ENCODE assay signal across 7 mouse cellular contexts in genomic region chr14:122104881-122105280, GRCm38 (mm10). TPM values are rescaled to one million over a fixed set of nuclear protein-coding genes. Genes with fewer than 3 reads are reported as not detected.
DNase-seq lines count a peak whose midpoint lies in the region; ATAC-seq and TF ChIP-seq lines count a peak whose summit lies in the region.

No protein-coding gene starts in this region.

- H3K4me1 ChIP-seq in embryonic facial prominence, embryonic 10.5 days, result peaks cover 40% of the 10 kb centered on the region
- H3K4me1 ChIP-seq in intestine, postnatal 0 days (replicated peaks; ENCODE audit: control insufficient read depth, insufficient read depth, low read length), result no peaks in the 10 kb centered on the region
- peaks cover 30% of the 10 kb centered on the region for H3K4me1 ChIP-seq in midbrain, embryonic 12.5 days
- H3K4me1 ChIP-seq in small intestine, adult 2 months (ENCODE audit: control insufficient read depth, insufficient read depth, insufficient read length, low read length), result peaks cover 3% of the 10 kb centered on the region; the same call in 1 of the 2 replicates

- peak overlapping the region; percentile 93 for H3K4me3 ChIP-seq in embryonic facial prominence, embryonic 10.5 days
- peak overlapping the region; percentile 27 for H3K4me3 ChIP-seq in intestine, postnatal 0 days (ENCODE audit: low read depth, low read length)
- H3K4me3 ChIP-seq in midbrain, embryonic 12.5 days, result peak overlapping the region; percentile 41
- H3K4me3 ChIP-seq in small intestine, adult 2 months (ENCODE audit: low read depth, low read length), result peak overlapping the region; percentile 61

- TF ChIP-seq CTCF in intestine, postnatal 0 days (IDR thresholded peaks at IDR 0.05; ENCODE audit: low read depth), result no peak
- no peak for TF ChIP-seq CTCF in small intestine, adult 2 months (IDR thresholded peaks at IDR 0.05; ENCODE audit: extremely low read depth, insufficient read length, insufficient replicate concordance, low read depth, low read length)

- H3K27ac ChIP-seq in embryonic facial prominence, embryonic 10.5 days (replicated peaks), result peak overlapping the region; percentile 90
- H3K27ac ChIP-seq in intestine, postnatal 0 days (ENCODE audit: low read depth, low read length), result peak overlapping the region; percentile 68
- peak overlapping the region; percentile 84 for H3K27ac ChIP-seq in midbrain, embryonic 12.5 days (replicated peaks)
- H3K27ac ChIP-seq in small intestine, adult 2 months (ENCODE audit: insufficient read depth, low read depth, low read length), result peak overlapping the region; percentile 96

- under 1% methylated on average over 24 of the region's 24 CpGs for WGBS in embryonic facial prominence, embryonic 10.5 days
- under 1% methylated on average over 24 of the region's 24 CpGs for whole genome bisulfite sequencing in intestine, postnatal 0 days
- whole genome bisulfite sequencing in midbrain, embryonic 12.5 days, result 1% methylated on average over 24 of the region's 24 CpGs
- under 1% methylated on average over 24 of the region's 24 CpGs for WGBS in small intestine, adult 2 months

- H3K4me2 ChIP-seq in intestine, postnatal 0 days (replicated peaks; ENCODE audit: low read depth), result peak overlapping the region; percentile 65
- H3K4me2 ChIP-seq in midbrain, embryonic 12.5 days (replicated peaks), result peak overlapping the region; percentile 59

- no peaks in the 10 kb centered on the region for H3K27me3 ChIP-seq in embryonic facial prominence, embryonic 10.5 days (replicated peaks; ENCODE audit: low read depth, poor library complexity, severe bottlenecking)
- no peaks in the 10 kb centered on the region for H3K27me3 ChIP-seq in intestine, postnatal 0 days (replicated peaks; ENCODE audit: control insufficient read depth, insufficient read depth, low read length)
- no peaks in the 10 kb centered on the region for H3K27me3 ChIP-seq in midbrain, embryonic 12.5 days
- no peaks in the 10 kb centered on the region for H3K27me3 ChIP-seq in small intestine, adult 2 months (ENCODE audit: control insufficient read depth, insufficient read depth, low read length)

- peak overlapping the region; percentile 28; the same call in 1 of the 2 replicates for H3K9ac ChIP-seq in intestine, postnatal 0 days (ENCODE audit: low read depth, low read length)
- peak overlapping the region; percentile 37; the same call in 1 of the 2 replicates for H3K9ac ChIP-seq in midbrain, embryonic 12.5 days (replicated peaks)

- ATAC-seq in intestine, postnatal 0 days, result peak; percentile 90
- peak; percentile 90 for ATAC-seq in midbrain, embryonic 12.5 days (ENCODE audit: low FRiP score, low read depth)

- intact Hi-C loops in left cerebral cortex, postnatal 4 days (cut with DNase I), result no loop called here

- H3K36me3 ChIP-seq in embryonic facial prominence, embryonic 10.5 days (replicated peaks), result no peaks in the 10 kb centered on the region
- H3K36me3 ChIP-seq in intestine, postnatal 0 days (ENCODE audit: control insufficient read depth, insufficient read depth), result no peaks in the 10 kb centered on the region
- H3K36me3 ChIP-seq in midbrain, embryonic 12.5 days, result no peaks in the 10 kb centered on the region
- H3K36me3 ChIP-seq in small intestine, adult 2 months (ENCODE audit: control insufficient read depth, insufficient read depth, low read length), result no peaks in the 10 kb centered on the region

- DNase-seq in adrenal gland, postnatal 10 days, result peak; percentile 97
- DNase-seq in embryonic facial prominence, embryonic 10.5 days (ENCODE audit: low spot score), result peak; percentile 98
- peak; percentile 37 for DNase-seq in gonadal fat pad, adult 2 months (ENCODE audit: low read depth)
- peak; percentile 93 for DNase-seq in left cerebral cortex, postnatal 4 days

- TF ChIP-seq POLR2A in small intestine, adult 2 months (IDR thresholded peaks at IDR 0.05; ENCODE audit: low read depth, low read length), result peak; percentile 92

- no peaks in the 10 kb centered on the region for H3K9me3 ChIP-seq in embryonic facial prominence, embryonic 10.5 days
- H3K9me3 ChIP-seq in intestine, postnatal 0 days (ENCODE audit: control insufficient read depth), result no peaks in the 10 kb centered on the region
- no peaks in the 10 kb centered on the region for H3K9me3 ChIP-seq in midbrain, embryonic 12.5 days

RNA-seq across cellular contexts. Expression of gene Tm9sf2, which starts 2.0 kb away (rescaled TPM):
- total RNA-seq in adrenal gland, postnatal 10 days (2021), result 100 to 1,000 TPM; 113 to 119 TPM
- 120 and 124 TPM in 2 replicates for polyA plus RNA-seq in embryonic facial prominence, embryonic 10.5 days (2016; fragmentation: Nextera tagmentation; extraction: Ambion mirVana)
- 113 and 161 TPM in 2 replicates for polyA plus RNA-seq in gonadal fat pad, adult 2 months (2012; rRNA removed)
- polyA plus RNA-seq in intestine, postnatal 0 days (2015; fragmentation: Nextera tagmentation; extraction: Ambion mirVana), result 295 TPM in 2 replicates
- total RNA-seq in left cerebral cortex, postnatal 4 days (2021), result 10 to 100 TPM; 68.4 to 71.7 TPM
- polyA plus RNA-seq in midbrain, embryonic 12.5 days (2016; fragmentation: Nextera tagmentation; extraction: Ambion mirVana), result 120 and 122 TPM in 2 replicates
- 565 and 678 TPM in 2 replicates for polyA plus RNA-seq in small intestine, adult 2 months (2012; rRNA removed)

Comparison
In these comparisons a context has a peak if more than half of its experiments do, and no peak if none do; other contexts are left out.
1. Peak in every context shown above with its lines: DNase-seq, ATAC-seq, H3K4me3 ChIP-seq and H3K27ac ChIP-seq.
2. DNase-seq: peak in every context shown above with its lines; median percentile 98 in embryonic facial prominence, embryonic 10.5 days; 97 in adrenal gland, postnatal 10 days; 93 in left cerebral cortex, postnatal 4 days; 37 in gonadal fat pad, adult 2 months.
3. H3K4me3 ChIP-seq: peak in every context shown above with its lines; median percentile 93 in embryonic facial prominence, embryonic 10.5 days; 61 in small intestine, adult 2 months; 41 in midbrain, embryonic 12.5 days; 27 in intestine, postnatal 0 days.